Mouse (Mus musculus): ENCODE data around the gene Mfn2. TPM values are rescaled to one million over a fixed set of nuclear protein-coding genes. Genes with fewer than 3 reads are reported as not detected.
A peak's percentile ranks its signal among the peaks of the same experiment; 100 is the strongest.

Mfn2 gene
- polyA plus RNA-seq (2012; rRNA removed), result 142 and 153 TPM in 2 replicates

GRCm38 (mm10) chr4:147904313-147905089 is at the start of gene Mfn2:
Gene Mfn2 (minus strand): TSS chr4:147904704.
- Histone ChIP-seq H3K27me3 (ENCODE audit: control insufficient read depth, insufficient read depth, low read length) (no peaks in the 10 kb centered on the region), H3K4me1 (ENCODE audit: control insufficient read depth, insufficient read depth, low read length) (peaks cover 13% of the 10 kb centered on the region), H3K27ac (ENCODE audit: control insufficient read depth, insufficient read depth, low read depth, low read length) (peak within 1 kb of the TSS; percentile 99), H3K4me3 (ENCODE audit: control insufficient read depth, low read depth, low read length) (peak within 1 kb of the TSS; percentile 100), H3K36me3 (ENCODE audit: control insufficient read depth, insufficient read depth, low read length) (peaks cover 4% of the 10 kb centered on the region)
- peak; percentile 5; the same call in 1 of the 2 replicates for TF ChIP-seq CTCF (IDR thresholded peaks at IDR 0.05; ENCODE audit: control insufficient read depth, insufficient read depth, insufficient replicate concordance, low read depth, low read length)
- peak; percentile 59 for TF ChIP-seq POLR2A (IDR thresholded peaks at IDR 0.05; ENCODE audit: control insufficient read depth, low read depth, low read length)

DNA sequence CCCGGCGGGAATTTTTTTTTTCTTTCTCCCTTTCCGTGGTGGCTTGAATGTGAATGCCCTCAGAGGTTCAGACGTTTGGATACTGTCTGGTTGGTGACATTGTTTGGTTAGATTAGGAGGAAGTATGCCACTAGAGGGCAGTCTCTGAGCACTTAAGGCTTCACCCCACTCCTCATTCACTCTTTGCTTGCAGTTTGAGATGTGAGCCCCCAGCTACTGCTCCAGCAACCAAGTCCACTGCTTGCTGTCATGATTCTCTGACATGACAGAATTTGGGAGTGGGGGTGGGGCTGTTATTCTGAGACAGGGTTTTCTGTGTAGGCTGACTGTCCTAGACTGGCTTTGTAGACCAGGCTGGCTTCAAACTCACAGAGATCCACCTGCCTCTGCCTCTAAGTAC is 49.1 kb upstream of the Mfn2 start:
- H3K27me3 ChIP-seq (ENCODE audit: control insufficient read depth, insufficient read depth, low read length), result no peaks in the 10 kb centered on the region
- H3K4me1 ChIP-seq (ENCODE audit: control insufficient read depth, insufficient read depth, low read length), result no peaks in the 10 kb centered on the region
- H3K27ac ChIP-seq (ENCODE audit: control insufficient read depth, insufficient read depth, low read depth, low read length), result no peak overlapping the region
- TF ChIP-seq POLR2A (IDR thresholded peaks at IDR 0.05; ENCODE audit: control insufficient read depth, low read depth, low read length) (no peak), CTCF (IDR thresholded peaks at IDR 0.05; ENCODE audit: control insufficient read depth, insufficient read depth, insufficient replicate concordance, low read depth, low read length) (peak; percentile 24; the same call in 1 of the 2 replicates)
- H3K36me3 ChIP-seq (ENCODE audit: control insufficient read depth, insufficient read depth, low read length), result no peaks in the 10 kb centered on the region
- no peak overlapping the region for H3K4me3 ChIP-seq (ENCODE audit: control insufficient read depth, low read depth, low read length)

- TF ChIP-seq CTCF (IDR thresholded peaks at IDR 0.05; ENCODE audit: control insufficient read depth, insufficient read depth, insufficient replicate concordance, low read depth, low read length) (no peak), POLR2A (IDR thresholded peaks at IDR 0.05; ENCODE audit: control insufficient read depth, low read depth, low read length) (no peak; the same call in 1 of the 2 replicates)
These were observed 43.0 kb upstream of the Mfn2 start for GRCm38 (mm10) chr4:147947511-147947910.

GRCm38 (mm10) chr4:147943005-147943404 is 38.5 kb upstream of the Mfn2 start:
- TF ChIP-seq POLR2A (IDR thresholded peaks at IDR 0.05; ENCODE audit: control insufficient read depth, low read depth, low read length) (no peak), CTCF (IDR thresholded peaks at IDR 0.05; ENCODE audit: control insufficient read depth, insufficient read depth, insufficient replicate concordance, low read depth, low read length) (no peak)
- Histone ChIP-seq H3K27me3 (ENCODE audit: control insufficient read depth, insufficient read depth, low read length) (no peaks in the 10 kb centered on the region), H3K36me3 (ENCODE audit: control insufficient read depth, insufficient read depth, low read length) (peaks cover 2% of the 10 kb centered on the region), H3K4me1 (ENCODE audit: control insufficient read depth, insufficient read depth, low read length) (peaks cover 11% of the 10 kb centered on the region), H3K4me3 (ENCODE audit: control insufficient read depth, low read depth, low read length) (no peak overlapping the region), H3K27ac (ENCODE audit: control insufficient read depth, insufficient read depth, low read depth, low read length) (no peak overlapping the region)

More at GRCm38 (mm10) chr4:147947511-147947910, 43.0 kb upstream of the Mfn2 start:
- Histone ChIP-seq H3K27ac (ENCODE audit: control insufficient read depth, insufficient read depth, low read depth, low read length) (no peak overlapping the region), H3K4me3 (ENCODE audit: control insufficient read depth, low read depth, low read length) (no peak overlapping the region), H3K36me3 (ENCODE audit: control insufficient read depth, insufficient read depth, low read length) (peaks cover 2% of the 10 kb centered on the region), H3K27me3 (ENCODE audit: control insufficient read depth, insufficient read depth, low read length) (no peaks in the 10 kb centered on the region), H3K4me1 (ENCODE audit: control insufficient read depth, insufficient read depth, low read length) (no peaks in the 10 kb centered on the region)

DNA sequence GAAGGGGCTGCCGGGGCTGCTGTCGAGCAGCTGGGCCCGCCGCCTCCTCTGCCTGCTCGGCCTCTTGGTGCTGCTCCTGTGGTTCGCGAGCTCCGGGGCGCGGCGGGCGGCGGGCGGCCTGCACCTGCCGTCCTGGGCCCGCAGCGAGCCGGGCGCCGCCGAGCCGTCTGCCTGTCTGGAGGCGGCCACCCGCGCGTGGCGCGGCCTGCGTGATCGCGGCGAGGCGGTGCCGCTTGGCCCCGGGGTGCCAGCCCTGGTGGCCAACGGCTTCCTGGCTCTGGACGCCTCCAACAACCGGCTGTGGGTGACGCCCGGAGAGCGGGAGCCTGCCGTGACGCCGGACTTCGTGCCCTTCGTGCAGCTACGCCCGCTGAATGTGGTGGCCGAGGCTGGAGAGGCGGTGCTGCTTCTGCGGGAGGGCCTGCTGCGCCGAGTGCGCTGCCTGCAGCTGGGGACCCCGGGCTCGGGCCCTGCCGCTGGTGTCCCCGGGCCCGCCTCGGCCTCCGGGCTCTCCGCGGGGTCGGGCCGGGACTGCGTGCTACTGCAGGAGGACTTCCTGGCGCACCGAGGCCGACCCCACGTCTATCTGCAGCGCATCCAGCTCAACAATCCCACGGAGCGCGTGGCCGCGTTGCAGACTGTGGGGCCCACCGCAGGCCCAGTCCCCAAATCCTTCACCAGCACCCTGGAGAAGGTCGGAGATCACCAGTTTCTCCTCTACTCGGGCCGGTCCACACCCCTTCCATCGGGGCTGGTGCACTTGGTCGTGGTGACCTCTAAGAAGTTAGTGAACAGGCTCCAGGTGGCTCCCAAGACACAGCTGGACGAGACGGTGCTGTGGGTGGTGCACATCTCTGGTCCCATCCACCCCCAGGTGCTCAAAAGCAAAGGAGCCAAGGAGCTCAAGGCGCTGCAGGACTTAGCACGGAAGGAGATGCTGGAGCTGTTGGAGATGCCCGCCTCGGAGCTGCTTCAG is 36.8 kb upstream of the Mfn2 start:
- Histone ChIP-seq H3K4me1 (ENCODE audit: control insufficient read depth, insufficient read depth, low read length) (peaks cover 11% of the 10 kb centered on the region), H3K36me3 (ENCODE audit: control insufficient read depth, insufficient read depth, low read length) (peaks cover 2% of the 10 kb centered on the region), H3K4me3 (ENCODE audit: control insufficient read depth, low read depth, low read length) (peak overlapping the region; percentile 88), H3K27me3 (ENCODE audit: control insufficient read depth, insufficient read depth, low read length) (no peaks in the 10 kb centered on the region), H3K27ac (ENCODE audit: control insufficient read depth, insufficient read depth, low read depth, low read length) (peak overlapping the region; percentile 15; the same call in 1 of the 2 replicates)
- no peak for TF ChIP-seq POLR2A (IDR thresholded peaks at IDR 0.05; ENCODE audit: control insufficient read depth, low read depth, low read length)
- no peak for TF ChIP-seq CTCF (IDR thresholded peaks at IDR 0.05; ENCODE audit: control insufficient read depth, insufficient read depth, insufficient replicate concordance, low read depth, low read length)

DNA sequence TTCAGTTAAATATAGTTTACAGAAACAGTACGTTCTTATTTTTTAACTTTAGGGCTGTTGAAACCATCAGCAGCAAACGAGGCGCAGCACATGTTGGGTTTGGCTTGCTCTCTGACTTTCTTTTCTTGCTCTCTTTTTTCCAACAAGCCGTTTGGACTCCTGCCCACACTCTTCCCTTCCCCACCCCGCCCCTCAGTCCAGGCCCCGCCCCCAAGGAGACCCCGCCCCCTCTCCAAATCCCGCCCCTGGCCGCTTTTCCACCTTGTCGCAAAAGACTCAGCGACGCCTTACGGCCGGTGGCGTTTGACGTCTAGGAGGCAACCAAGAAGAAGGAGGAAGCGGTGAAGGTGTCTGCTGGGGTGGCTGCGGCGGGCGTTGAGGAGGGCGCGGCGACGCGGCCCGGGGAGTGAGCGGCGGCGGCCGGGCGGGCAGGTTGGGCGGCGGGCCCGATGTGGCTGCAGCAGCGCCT is 36.1 kb upstream of the Mfn2 start, which contains the start of gene 2510039O18Rik:
Gene 2510039O18Rik (plus strand): TSS at position 320 of the 469 bp plus-strand sequence.
- Histone ChIP-seq H3K27ac (ENCODE audit: control insufficient read depth, insufficient read depth, low read depth, low read length) (peak within 1 kb of the TSS; percentile 65), H3K4me1 (ENCODE audit: control insufficient read depth, insufficient read depth, low read length) (peaks cover 13% of the 10 kb centered on the region), H3K36me3 (ENCODE audit: control insufficient read depth, insufficient read depth, low read length) (peaks cover 2% of the 10 kb centered on the region), H3K27me3 (ENCODE audit: control insufficient read depth, insufficient read depth, low read length) (no peaks in the 10 kb centered on the region), H3K4me3 (ENCODE audit: control insufficient read depth, low read depth, low read length) (peak within 1 kb of the TSS; percentile 88)
- TF ChIP-seq CTCF (IDR thresholded peaks at IDR 0.05; ENCODE audit: control insufficient read depth, insufficient read depth, insufficient replicate concordance, low read depth, low read length), result no peak
- TF ChIP-seq POLR2A (IDR thresholded peaks at IDR 0.05; ENCODE audit: control insufficient read depth, low read depth, low read length), result peak; percentile 81
